Mouse (Mus musculus) MN1 (cell line): ENCODE data around the gene Nlrp2.

Experiments used
- DNase-seq: peaks from one replicate; pipeline ENCODE4 v3.0.0-alpha.2; 2016; ENCODE audit warnings: low spot score

The Nlrp2 gene

GRCm38 (mm10) chr7:5350935-5351334, at the start of gene Nlrp2:
TSS of gene Nlrp2 (minus strand) at chr7:5351035.
- DNase-seq: no peak

GRCm38 (mm10) chr7:5366724-5367123, 15.9 kb upstream of the Nlrp2 start:
- no peak for DNase-seq

DNA sequence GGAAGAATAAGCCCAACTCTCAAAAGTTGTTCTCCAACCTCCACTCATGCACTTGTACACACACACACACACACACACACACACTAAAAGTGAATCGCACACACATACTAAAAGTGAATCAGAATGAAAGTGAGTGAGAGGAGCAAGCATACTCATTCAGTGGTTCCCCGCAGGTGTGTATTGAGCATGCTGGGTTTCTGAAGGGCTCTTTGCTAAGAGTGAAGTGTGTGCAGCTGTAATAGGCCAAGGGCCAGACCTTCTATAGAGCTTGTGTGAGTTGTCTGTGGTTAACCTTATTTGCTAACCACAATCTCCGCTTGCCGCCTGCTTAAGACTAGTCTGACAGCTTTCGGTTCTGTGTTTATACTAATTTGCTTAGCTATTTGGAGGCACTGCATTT, 12.8 kb upstream of the Nlrp2 start:
- no peak for DNase-seq

DNA sequence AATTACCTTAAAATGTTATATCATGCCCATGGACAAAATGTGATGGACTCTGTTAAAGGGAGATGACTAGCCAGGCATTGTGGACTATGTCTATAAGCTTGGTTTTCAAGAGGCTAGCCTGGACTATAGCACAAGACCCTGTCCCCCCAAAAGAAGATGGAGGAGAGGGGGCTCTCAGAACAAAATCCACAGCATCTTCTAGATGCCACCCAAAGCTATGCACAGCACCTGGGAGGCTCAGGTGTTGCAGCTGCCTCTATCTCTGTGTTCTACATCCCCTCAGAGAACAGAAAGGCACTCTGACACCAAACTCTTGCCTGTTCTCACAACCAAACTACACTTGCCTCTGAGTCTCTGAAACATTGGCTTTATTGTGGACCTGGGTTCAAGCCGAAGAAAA, 598 bp downstream of the Nlrp2 start, which contains the start of gene Gm5065:
TSS of gene Gm5065 (plus strand) at position 301 of the 400 bp plus-strand sequence.
- no peak for DNase-seq

GRCm38 (mm10) chr7:5327511-5327910, 23.3 kb downstream of the Nlrp2 start:
- no peak for DNase-seq

GRCm38 (mm10) chr7:5288281-5288680, 62.6 kb downstream of the Nlrp2 start:
- no peak for DNase-seq

GRCm38 (mm10) chr7:5263051-5263450, 87.8 kb downstream of the Nlrp2 start:
- DNase-seq: no peak
